Mouse (Mus musculus): ENCODE data around the gene Tnr. TPM values are rescaled to one million over a fixed set of nuclear protein-coding genes. Genes with fewer than 3 reads are reported as not detected.

The Tnr gene
- total and polyA plus RNA-seq, 3 experiments = 0.01 TPM; not detected in 2

DNA sequence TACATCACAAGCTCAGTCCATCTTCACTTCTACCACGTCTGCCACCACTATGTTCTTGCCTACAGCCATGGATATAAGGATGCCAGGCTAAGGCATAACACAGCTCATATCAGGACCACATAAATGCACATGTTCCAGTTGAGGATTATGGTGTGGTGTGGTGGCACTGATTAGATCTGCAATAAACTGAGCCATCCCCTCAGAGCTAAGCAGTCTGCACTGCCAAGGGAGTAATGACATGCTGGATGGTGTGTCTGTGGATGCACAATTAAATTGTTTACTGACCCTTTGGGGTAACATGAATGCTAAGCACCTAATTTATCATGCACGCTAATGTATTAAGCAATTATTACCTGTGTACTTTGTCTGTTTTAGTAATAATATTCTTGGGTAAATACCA is 95.6 kb downstream of the Tnr start:
- no peak for TF ChIP-seq ZKSCAN1 (IDR thresholded peaks at IDR 0.05; ENCODE audit: low read depth, low read length)
- TF ChIP-seq GATA1 (IDR thresholded peaks at IDR 0.05; ENCODE audit: low read depth, low read length) = no peak
- Histone ChIP-seq H3K27ac (ENCODE audit: control insufficient read depth, low read depth, low read length) (no peak overlapping the region), H3K9me3 (replicated peaks; ENCODE audit: insufficient read depth, low read length) (no peaks in the 10 kb centered on the region), H3K4me3 (ENCODE audit: control insufficient read depth in 1 of 2, insufficient read depth in 1 of 2, low read depth in 2 of 2, low read length in 2 of 2) (no peak overlapping the region), H3K27me3 (ENCODE audit: control insufficient read depth in 1 of 2, insufficient read depth in 2 of 2, low read length in 2 of 2) (no peaks in the 10 kb centered on the region), H3K4me1 (ENCODE audit: control insufficient read depth in 1 of 2, insufficient read depth in 2 of 2, low read length in 2 of 2) (no peaks in the 10 kb centered on the region), H3K36me3 (ENCODE audit: control insufficient read depth in 1 of 2, insufficient read depth in 2 of 2, low read length in 2 of 2) (no peaks in the 10 kb centered on the region), H3K9ac (ENCODE audit: control insufficient read depth, low read depth, low read length, poor library complexity, severe bottlenecking) (no peak overlapping the region), H3K79me2 (ENCODE audit: control insufficient read depth, insufficient read depth, low read length, poor library complexity) (no peaks in the 10 kb centered on the region)
- no peak for DNase-seq (ENCODE audit: low read depth, low spot score)

DNA sequence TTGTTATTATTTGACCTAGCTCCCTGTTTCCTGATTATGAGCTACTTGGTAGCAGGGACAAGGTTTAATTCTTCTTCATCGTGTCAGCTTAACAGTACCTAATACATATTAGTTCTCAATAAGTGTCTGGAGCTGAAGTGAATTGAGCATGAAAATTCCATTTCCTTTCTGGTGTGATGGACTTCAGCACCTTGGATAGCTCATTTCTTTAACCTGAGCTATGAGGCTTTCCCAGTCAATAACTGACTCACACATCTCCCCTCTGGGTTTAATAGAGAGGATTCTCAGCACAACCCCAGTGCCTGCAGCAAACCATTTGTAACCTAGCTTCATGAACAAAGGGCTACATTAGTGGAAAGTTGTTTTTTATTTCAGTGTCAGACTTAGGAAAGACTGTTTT is 97.8 kb downstream of the Tnr start:
- Histone ChIP-seq H3K4me1 (ENCODE audit: control insufficient read depth in 1 of 2, insufficient read depth in 2 of 2, low read length in 2 of 2) (no peaks in the 10 kb centered on the region), H3K9me3 (replicated peaks; ENCODE audit: insufficient read depth, low read length) (no peaks in the 10 kb centered on the region), H3K4me3 (ENCODE audit: control insufficient read depth in 1 of 2, insufficient read depth in 1 of 2, low read depth in 2 of 2, low read length in 2 of 2) (no peak overlapping the region), H3K36me3 (ENCODE audit: control insufficient read depth in 1 of 2, insufficient read depth in 2 of 2, low read length in 2 of 2) (no peaks in the 10 kb centered on the region), H3K27ac (ENCODE audit: control insufficient read depth, low read depth, low read length) (no peak overlapping the region), H3K79me2 (ENCODE audit: control insufficient read depth, insufficient read depth, low read length, poor library complexity) (no peaks in the 10 kb centered on the region), H3K9ac (ENCODE audit: control insufficient read depth, low read depth, low read length, poor library complexity, severe bottlenecking) (no peak overlapping the region), H3K27me3 (ENCODE audit: control insufficient read depth in 1 of 2, insufficient read depth in 2 of 2, low read length in 2 of 2) (no peaks in the 10 kb centered on the region)
- TF ChIP-seq TBP (IDR thresholded peaks at IDR 0.05; ENCODE audit: low read depth, low read length) (no peak), RAD21 (IDR thresholded peaks at IDR 0.05; ENCODE audit: low read depth, low read length) (no peak), CHD2 (IDR thresholded peaks at IDR 0.05; ENCODE audit: low read length) (no peak), MAX (IDR thresholded peaks at IDR 0.05; ENCODE audit: low read length) (no peak), MEF2A (IDR thresholded peaks at IDR 0.05; ENCODE audit: extremely low read depth, insufficient replicate concordance, low read depth, low read length, poor library complexity, severe bottlenecking) (no peak), MYB (IDR thresholded peaks at IDR 0.05; ENCODE audit: low read depth, low read length) (no peak), USF1 (IDR thresholded peaks at IDR 0.05; ENCODE audit: low read depth, low read length) (no peak), RCOR1 (IDR thresholded peaks at IDR 0.05; ENCODE audit: low read depth, low read length) (no peak), BHLHE40 (IDR thresholded peaks at IDR 0.05; ENCODE audit: borderline replicate concordance, low read depth, low read length) (no peak), GATA1 (IDR thresholded peaks at IDR 0.05; ENCODE audit: low read depth, low read length) (no peak), NELFE (IDR thresholded peaks at IDR 0.05; ENCODE audit: low read depth, low read length) (no peak), ZMIZ1 (IDR thresholded peaks at IDR 0.05; ENCODE audit: low read depth, low read length) (no peak), TCF12 (IDR thresholded peaks at IDR 0.05; ENCODE audit: low read depth, low read length) (no peak), TAL1 (IDR thresholded peaks at IDR 0.05; ENCODE audit: low read length) (no peak)
- DNase-seq (ENCODE audit: low read depth, low spot score) = peak; percentile 20

DNA sequence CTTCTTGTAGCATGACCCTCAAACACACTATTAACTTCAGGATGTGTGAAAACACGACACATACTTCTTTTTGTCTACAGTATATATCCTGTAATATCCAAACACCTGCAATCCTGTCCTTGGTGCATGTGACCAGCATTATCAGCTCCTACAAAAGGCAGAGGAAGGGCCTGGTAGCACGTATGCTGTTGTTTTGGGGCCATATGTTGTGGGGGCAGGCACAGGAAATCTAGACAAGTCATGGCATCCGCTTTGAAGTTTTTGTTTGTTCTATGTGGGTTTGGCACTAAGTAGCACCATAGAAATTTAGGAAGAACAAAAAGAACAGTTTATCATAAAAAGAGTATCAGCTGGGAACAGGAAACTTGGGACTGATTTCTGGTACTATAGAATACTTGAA is 105.5 kb downstream of the Tnr start:
- no peak for DNase-seq (ENCODE audit: low read depth, low spot score)
- no peaks in the 10 kb centered on the region for H3K27me3 ChIP-seq (ENCODE audit: control insufficient read depth in 1 of 2, insufficient read depth in 2 of 2, low read length in 2 of 2)
- H3K27ac ChIP-seq (ENCODE audit: control insufficient read depth, low read depth, low read length) = no peak overlapping the region
- H3K9ac ChIP-seq (ENCODE audit: control insufficient read depth, low read depth, low read length, poor library complexity, severe bottlenecking) = no peak overlapping the region
- no peak overlapping the region for H3K4me3 ChIP-seq (ENCODE audit: control insufficient read depth in 1 of 2, insufficient read depth in 1 of 2, low read depth in 2 of 2, low read length in 2 of 2)
- H3K36me3 ChIP-seq (ENCODE audit: control insufficient read depth in 1 of 2, insufficient read depth in 2 of 2, low read length in 2 of 2) = no peaks in the 10 kb centered on the region
- TF ChIP-seq GABPA (IDR thresholded peaks at IDR 0.05; ENCODE audit: low read depth, low read length) (no peak), MEF2A (IDR thresholded peaks at IDR 0.05; ENCODE audit: extremely low read depth, insufficient replicate concordance, low read depth, low read length, poor library complexity, severe bottlenecking) (no peak), MYC (IDR thresholded peaks at IDR 0.05; ENCODE audit: low read depth, low read length) (no peak), E2F4 (IDR thresholded peaks at IDR 0.05; ENCODE audit: borderline replicate concordance, low read depth, low read length) (no peak), JUND (IDR thresholded peaks at IDR 0.05; ENCODE audit: low read depth, low read length) (no peak), ZKSCAN1 (IDR thresholded peaks at IDR 0.05; ENCODE audit: low read depth, low read length) (no peak), POLR2A (IDR thresholded peaks at IDR 0.05; ENCODE audit: control insufficient read depth in 1 of 2, insufficient read depth in 1 of 2, low read depth in 1 of 2, low read length in 2 of 2, poor library complexity in 1 of 2) (no peak), POLR2AphosphoS2 (IDR thresholded peaks at IDR 0.05; ENCODE audit: low read length) (no peak), MXI1 (IDR thresholded peaks at IDR 0.05; ENCODE audit: low read depth, low read length) (no peak), RAD21 (IDR thresholded peaks at IDR 0.05; ENCODE audit: low read depth, low read length) (no peak), ETS1 (IDR thresholded peaks at IDR 0.05; ENCODE audit: low read depth, low read length) (no peak)
- H3K79me2 ChIP-seq (ENCODE audit: control insufficient read depth, insufficient read depth, low read length, poor library complexity) = no peaks in the 10 kb centered on the region
- no peaks in the 10 kb centered on the region for H3K9me3 ChIP-seq (replicated peaks; ENCODE audit: insufficient read depth, low read length)
- no peaks in the 10 kb centered on the region for H3K4me1 ChIP-seq (ENCODE audit: control insufficient read depth in 1 of 2, insufficient read depth in 2 of 2, low read length in 2 of 2)
